Mouse (Mus musculus): ENCODE measurements around the gene Enox1. TPM values are rescaled to one million over a fixed set of nuclear protein-coding genes. Genes with fewer than 3 reads are reported as not detected.

The Enox1 gene
- polyA plus RNA-seq, 1 experiment from 2014 or later, result 19.4 TPM

DNA sequence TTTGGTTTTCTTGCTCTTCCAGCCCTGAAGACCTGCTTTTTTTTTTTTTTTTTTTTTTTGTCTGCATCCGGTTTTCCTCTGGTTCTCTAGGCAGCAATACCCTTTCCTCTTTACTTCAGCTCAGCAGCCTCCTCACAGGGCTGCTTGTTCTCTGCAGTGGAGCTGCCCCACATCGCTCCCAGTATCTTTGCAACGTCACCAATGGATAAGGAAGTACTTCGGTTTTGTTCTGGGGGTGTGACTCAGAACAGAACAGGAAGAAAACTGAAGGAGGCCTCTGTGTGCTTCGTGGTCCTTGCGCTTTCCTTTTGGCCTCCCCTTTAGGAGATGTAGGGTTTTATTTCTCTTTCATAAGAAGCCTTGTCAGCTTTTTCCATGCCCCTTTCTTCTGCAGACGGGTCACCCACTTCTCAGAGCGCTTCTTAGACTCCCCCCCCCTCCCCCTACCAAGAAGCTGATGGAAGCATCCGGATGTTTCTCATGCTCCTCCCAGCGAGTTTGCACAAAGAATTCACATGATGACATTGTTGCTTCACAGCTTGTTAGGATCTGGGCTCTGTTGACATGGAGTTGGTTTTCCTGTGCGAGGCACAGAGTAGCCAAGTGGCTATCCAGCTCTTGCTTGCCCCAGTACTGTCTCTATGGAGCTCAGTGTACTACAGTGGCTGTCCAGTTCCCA is 187.2 kb downstream of the Enox1 start:
- Histone ChIP-seq H3K9me3 (no peaks in the 10 kb centered on the region), H3K4me1 (peaks cover 2% of the 10 kb centered on the region; the same call in 1 of the 2 replicates), H3K36me3 (no peaks in the 10 kb centered on the region), H3K9ac (no peak overlapping the region), H3K27ac (no peak overlapping the region), H3K27me3 (no peaks in the 10 kb centered on the region), H3K4me2 (no peak overlapping the region), H3K4me3 (no peak overlapping the region)
- 75% methylated on average over 11 of the region's 11 CpGs for WGBS
- ATAC-seq (ENCODE audit: insufficient number of reproducible peaks, low FRiP score, low TSS enrichment, low read depth), result no peak

DNA sequence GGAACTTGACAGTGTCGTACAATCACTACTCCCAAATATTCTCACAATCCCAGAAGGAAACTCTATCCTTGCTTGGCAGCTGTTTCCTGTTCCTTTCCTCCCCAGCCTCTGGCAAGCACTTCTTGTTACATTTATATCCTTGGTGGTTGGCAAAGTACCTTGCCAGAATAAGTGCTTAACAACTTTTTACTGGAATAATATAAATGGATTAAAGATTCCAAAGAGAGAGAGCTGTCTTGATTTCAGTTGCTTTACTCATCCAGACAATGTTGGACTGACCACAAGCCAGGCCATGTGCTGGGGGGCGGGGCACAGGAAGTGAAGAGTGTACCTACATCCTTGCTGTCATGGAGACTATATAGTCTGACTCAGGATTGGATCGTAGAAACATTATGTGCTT is 189.7 kb downstream of the Enox1 start:
- Histone ChIP-seq H3K4me3 (no peak overlapping the region), H3K27ac (no peak overlapping the region), H3K4me2 (no peak overlapping the region), H3K9ac (no peak overlapping the region), H3K4me1 (peaks cover 2% of the 10 kb centered on the region; the same call in 1 of the 2 replicates), H3K27me3 (no peaks in the 10 kb centered on the region), H3K9me3 (no peaks in the 10 kb centered on the region), H3K36me3 (no peaks in the 10 kb centered on the region)
- ATAC-seq (ENCODE audit: insufficient number of reproducible peaks, low FRiP score, low TSS enrichment, low read depth), result no peak
- WGBS, result 67% methylated on average over 3 of the region's 3 CpGs

DNA sequence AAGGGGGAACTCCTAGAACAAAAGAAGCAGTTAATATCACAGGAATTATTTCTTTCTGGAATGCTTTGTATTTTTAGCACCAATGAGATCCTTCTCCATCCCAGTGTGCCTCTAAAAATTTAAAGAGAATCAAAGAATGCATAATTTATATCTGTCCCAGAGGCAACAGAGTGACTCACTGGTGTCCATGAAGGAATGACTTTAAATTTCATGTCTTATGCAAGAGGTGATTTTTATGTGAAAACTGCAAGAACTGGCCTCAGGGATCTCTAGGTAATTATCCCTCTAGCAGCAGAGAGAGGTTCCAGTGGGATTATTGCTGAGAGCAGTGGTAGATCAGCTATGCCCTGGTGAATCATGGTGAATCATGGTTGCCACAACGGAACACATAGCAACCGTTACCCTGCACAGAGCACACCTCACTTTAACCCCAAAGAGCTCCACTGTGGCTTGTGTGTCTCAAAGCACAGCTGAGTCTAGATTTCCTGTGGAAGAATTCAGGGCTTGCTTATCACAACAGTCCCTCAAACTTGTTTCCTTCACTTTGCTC is 195.3 kb downstream of the Enox1 start:
- no peak for ATAC-seq (ENCODE audit: insufficient number of reproducible peaks, low FRiP score, low TSS enrichment, low read depth)
- Histone ChIP-seq H3K27me3 (no peaks in the 10 kb centered on the region), H3K4me2 (no peak overlapping the region), H3K4me1 (peaks cover 2% of the 10 kb centered on the region; the same call in 1 of the 2 replicates), H3K9ac (no peak overlapping the region), H3K36me3 (no peaks in the 10 kb centered on the region), H3K27ac (no peak overlapping the region), H3K4me3 (no peak overlapping the region), H3K9me3 (no peaks in the 10 kb centered on the region)
- WGBS, result 49% methylated on average over 2 of the region's 2 CpGs

DNA sequence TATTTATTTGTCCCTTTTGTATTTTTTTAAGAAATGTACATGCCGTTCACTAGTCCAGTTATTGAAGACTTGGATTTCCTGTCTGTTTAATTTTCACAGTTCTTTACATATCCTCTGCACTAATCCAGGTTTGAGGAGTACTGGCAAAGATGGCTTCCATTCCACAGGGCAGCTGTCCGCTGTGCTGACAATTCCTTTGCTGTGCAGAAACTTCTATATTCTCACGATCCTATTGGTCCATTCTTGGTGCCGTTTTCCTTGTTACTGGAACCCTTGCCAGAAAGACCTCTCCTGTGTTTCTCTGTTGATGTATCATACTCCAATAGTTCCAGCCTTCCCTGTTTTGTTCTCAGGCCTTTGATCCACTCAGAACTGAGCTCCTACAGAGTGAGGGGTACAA is 206.1 kb downstream of the Enox1 start:
- ATAC-seq (ENCODE audit: insufficient number of reproducible peaks, low FRiP score, low TSS enrichment, low read depth), result no peak
- Histone ChIP-seq H3K4me1 (no peaks in the 10 kb centered on the region), H3K9me3 (no peaks in the 10 kb centered on the region), H3K9ac (no peak overlapping the region), H3K36me3 (no peaks in the 10 kb centered on the region), H3K27me3 (no peaks in the 10 kb centered on the region), H3K4me2 (no peak overlapping the region), H3K27ac (no peak overlapping the region), H3K4me3 (no peak overlapping the region)
- 67% methylated on average over 4 of the region's 4 CpGs for WGBS

DNA sequence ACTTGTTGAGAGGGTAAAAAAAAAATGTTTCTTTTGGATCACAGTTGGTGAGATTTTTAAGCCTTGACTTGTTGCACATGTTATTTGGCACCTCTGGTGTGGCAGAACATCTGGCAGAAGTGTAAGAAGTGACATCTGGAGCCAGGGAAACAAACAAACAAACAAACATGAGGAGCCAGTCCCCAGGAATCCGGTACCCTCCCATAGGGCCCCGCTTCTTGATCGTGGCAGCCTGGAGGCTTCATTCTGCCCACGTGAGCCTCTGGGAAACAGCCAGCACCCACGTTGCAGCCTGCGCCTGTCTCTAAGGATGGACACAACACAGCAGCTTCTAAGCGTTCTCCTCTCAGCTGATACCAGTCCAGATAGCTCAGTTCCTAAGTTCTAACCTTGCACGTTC is 211.8 kb downstream of the Enox1 start:
- H3K4me2 ChIP-seq, result no peak overlapping the region
- no peak overlapping the region for H3K9ac ChIP-seq
- no peak overlapping the region for H3K27ac ChIP-seq
- H3K9me3 ChIP-seq, result no peaks in the 10 kb centered on the region
- WGBS, result 48% methylated on average over 8 of the region's 8 CpGs
- no peaks in the 10 kb centered on the region for H3K36me3 ChIP-seq
- H3K4me3 ChIP-seq, result no peak overlapping the region
- no peaks in the 10 kb centered on the region for H3K4me1 ChIP-seq
- no peaks in the 10 kb centered on the region for H3K27me3 ChIP-seq
- ATAC-seq (ENCODE audit: insufficient number of reproducible peaks, low FRiP score, low TSS enrichment, low read depth), result no peak

DNA sequence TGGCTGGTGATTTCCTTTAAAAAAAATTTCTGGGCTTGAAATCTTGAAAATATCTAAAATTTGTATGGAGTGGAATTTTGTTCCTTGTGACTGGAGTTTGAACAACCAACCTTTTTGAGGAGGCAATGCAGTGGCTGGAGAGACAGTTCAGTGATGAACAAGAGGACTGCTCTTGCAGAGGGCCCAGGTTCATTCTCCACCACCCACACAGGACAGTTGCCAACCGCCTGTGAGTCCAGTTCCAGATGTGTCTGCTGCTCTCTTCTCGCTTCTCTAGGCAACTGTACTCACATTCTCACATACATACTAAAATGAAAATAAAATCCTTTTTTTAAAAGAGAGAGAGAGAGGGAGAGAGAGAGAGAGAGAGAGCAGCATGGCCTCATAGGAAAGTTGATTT is 212.5 kb downstream of the Enox1 start:
- no peaks in the 10 kb centered on the region for H3K27me3 ChIP-seq
- H3K4me2 ChIP-seq, result no peak overlapping the region
- no peak for ATAC-seq (ENCODE audit: insufficient number of reproducible peaks, low FRiP score, low TSS enrichment, low read depth)
- H3K27ac ChIP-seq, result no peak overlapping the region
- no peak overlapping the region for H3K9ac ChIP-seq
- no peaks in the 10 kb centered on the region for H3K9me3 ChIP-seq
- 51% methylated on average over 2 of the region's 2 CpGs for WGBS
- no peaks in the 10 kb centered on the region for H3K4me1 ChIP-seq
- no peaks in the 10 kb centered on the region for H3K36me3 ChIP-seq
- H3K4me3 ChIP-seq, result no peak overlapping the region

DNA sequence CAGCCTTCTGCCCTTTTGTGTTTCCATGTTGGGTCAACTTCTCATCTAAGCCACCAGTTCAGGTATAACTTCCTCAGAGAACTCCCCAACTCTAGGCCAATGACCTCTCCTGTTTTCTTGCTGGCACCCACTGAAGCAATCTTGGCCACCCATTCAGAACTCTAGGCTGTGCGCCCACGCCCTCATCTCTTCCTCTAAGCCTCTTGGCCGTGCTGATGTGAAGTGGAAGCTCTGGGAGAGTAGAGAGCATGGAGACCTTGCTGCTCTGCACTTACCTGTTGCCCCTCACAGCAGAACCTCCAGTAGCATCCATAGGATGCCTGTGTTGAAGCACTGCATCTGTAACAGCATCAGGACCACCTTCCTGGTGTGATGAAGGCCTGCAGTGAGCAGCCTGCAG is 214.0 kb downstream of the Enox1 start:
- Histone ChIP-seq H3K9ac (no peak overlapping the region), H3K9me3 (no peaks in the 10 kb centered on the region), H3K27ac (no peak overlapping the region), H3K36me3 (no peaks in the 10 kb centered on the region), H3K4me3 (no peak overlapping the region), H3K4me2 (no peak overlapping the region), H3K27me3 (no peaks in the 10 kb centered on the region), H3K4me1 (no peaks in the 10 kb centered on the region; the same call in 1 of the 2 replicates)
- no peak for ATAC-seq (ENCODE audit: insufficient number of reproducible peaks, low FRiP score, low TSS enrichment, low read depth)
- WGBS, result 91% methylated on average over 3 of the region's 3 CpGs

DNA sequence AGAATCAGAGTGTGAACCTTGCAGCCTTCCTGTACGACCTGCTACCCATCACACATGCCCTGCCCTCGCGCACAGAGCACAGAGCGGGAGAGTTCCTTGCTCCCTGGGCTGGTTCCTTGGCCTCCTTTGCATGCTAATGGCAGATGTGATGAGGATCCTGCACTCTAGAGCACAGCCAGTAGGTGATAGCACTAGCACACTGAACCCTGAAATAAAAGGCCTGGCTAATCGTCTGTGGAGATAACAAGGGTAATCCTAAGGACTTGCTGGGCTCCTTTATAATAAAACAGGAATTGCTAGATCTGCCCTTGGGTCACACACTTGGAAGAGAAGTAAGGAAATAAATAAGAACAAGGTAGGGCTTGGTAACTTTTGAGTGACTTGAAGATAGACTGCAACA is 215.4 kb downstream of the Enox1 start:
- no peak overlapping the region for H3K27ac ChIP-seq
- WGBS, result 58% methylated on average over 5 of the region's 5 CpGs
- H3K9me3 ChIP-seq, result no peaks in the 10 kb centered on the region
- ATAC-seq (ENCODE audit: insufficient number of reproducible peaks, low FRiP score, low TSS enrichment, low read depth), result no peak
- no peaks in the 10 kb centered on the region for H3K36me3 ChIP-seq
- no peaks in the 10 kb centered on the region; the same call in 1 of the 2 replicates for H3K4me1 ChIP-seq
- H3K4me3 ChIP-seq, result no peak overlapping the region
- H3K9ac ChIP-seq, result no peak overlapping the region
- H3K4me2 ChIP-seq, result no peak overlapping the region
- peaks cover 4% of the 10 kb centered on the region; the same call in 1 of the 2 replicates for H3K27me3 ChIP-seq

DNA sequence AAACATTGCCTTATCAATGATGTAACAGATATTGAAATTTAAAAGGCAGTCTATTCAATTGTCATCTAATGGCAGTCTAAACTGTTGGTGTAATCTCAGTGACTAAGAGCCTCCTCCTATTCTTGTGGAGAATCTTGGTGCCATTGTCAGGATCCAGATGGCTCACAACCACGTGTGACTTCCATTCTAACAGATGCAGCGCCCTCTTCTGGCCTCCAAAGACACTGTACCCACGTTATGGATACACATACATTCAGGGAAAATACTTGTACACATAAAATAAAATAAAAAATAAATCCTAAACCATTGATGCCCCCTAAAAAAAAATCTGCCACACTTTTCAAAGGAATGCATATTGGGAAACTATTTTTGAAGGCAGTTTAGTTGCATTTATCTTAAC is 216.6 kb downstream of the Enox1 start:
- H3K4me2 ChIP-seq, result no peak overlapping the region
- H3K27ac ChIP-seq, result no peak overlapping the region
- no peaks in the 10 kb centered on the region; the same call in 1 of the 2 replicates for H3K4me1 ChIP-seq
- no peak overlapping the region for H3K4me3 ChIP-seq
- no peaks in the 10 kb centered on the region for H3K36me3 ChIP-seq
- 79% methylated on average over 3 of the region's 3 CpGs for WGBS
- H3K27me3 ChIP-seq, result peaks cover 4% of the 10 kb centered on the region; the same call in 1 of the 2 replicates
- H3K9me3 ChIP-seq, result no peaks in the 10 kb centered on the region
- H3K9ac ChIP-seq, result no peak overlapping the region
- ATAC-seq (ENCODE audit: insufficient number of reproducible peaks, low FRiP score, low TSS enrichment, low read depth), result no peak

DNA sequence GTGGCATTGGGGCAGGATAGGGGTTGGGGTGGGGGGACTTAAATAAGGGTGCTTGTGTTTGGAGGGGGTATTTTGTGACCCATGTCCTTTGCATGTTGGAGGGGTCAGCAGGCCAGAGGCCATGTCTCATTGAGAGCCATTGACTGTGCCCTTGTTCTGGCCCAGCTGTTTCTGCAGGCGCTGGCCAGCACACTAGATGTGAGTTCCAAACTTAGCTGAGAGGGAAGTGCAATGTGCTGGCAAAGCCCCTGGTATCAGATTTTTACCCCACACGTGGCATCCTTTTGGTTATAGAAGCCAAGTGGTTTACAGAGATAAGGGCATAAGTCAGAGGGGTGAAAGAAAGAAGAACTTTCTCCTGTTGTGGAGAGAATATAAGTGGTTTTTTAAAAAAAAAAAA is 218.5 kb downstream of the Enox1 start:
- no peak for ATAC-seq (ENCODE audit: insufficient number of reproducible peaks, low FRiP score, low TSS enrichment, low read depth)
- H3K27ac ChIP-seq, result no peak overlapping the region

DNA sequence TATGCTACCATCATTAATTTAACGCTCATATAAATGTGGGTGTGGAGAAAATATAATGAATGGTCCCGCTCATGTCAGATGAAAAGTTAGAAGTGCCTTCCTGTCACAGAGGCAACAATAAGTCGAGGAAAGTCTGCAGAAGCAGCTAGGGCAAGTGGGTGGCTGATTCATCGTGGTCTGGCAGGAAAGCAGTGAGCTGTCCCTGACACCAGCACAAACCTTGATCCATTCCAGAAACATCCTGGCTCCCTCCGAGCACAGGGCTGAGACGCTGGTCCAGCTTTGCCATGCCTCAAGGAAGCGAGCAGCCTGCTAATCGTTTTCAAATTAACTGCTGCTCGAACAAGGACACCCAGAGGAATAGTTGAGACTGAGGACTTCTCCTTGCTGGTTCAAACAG is 219.1 kb downstream of the Enox1 start:
- peaks cover 4% of the 10 kb centered on the region; the same call in 1 of the 2 replicates for H3K27me3 ChIP-seq
- H3K9me3 ChIP-seq, result no peaks in the 10 kb centered on the region
- H3K4me3 ChIP-seq, result no peak overlapping the region
- no peaks in the 10 kb centered on the region; the same call in 1 of the 2 replicates for H3K4me1 ChIP-seq
- H3K27ac ChIP-seq, result no peak overlapping the region
- H3K4me2 ChIP-seq, result no peak overlapping the region
- 38% methylated on average over 9 of the region's 9 CpGs for WGBS
- no peaks in the 10 kb centered on the region for H3K36me3 ChIP-seq
- H3K9ac ChIP-seq, result no peak overlapping the region
- ATAC-seq (ENCODE audit: insufficient number of reproducible peaks, low FRiP score, low TSS enrichment, low read depth), result no peak

More for the DNA sequence above, 218.5 kb downstream of the Enox1 start:
- no peak overlapping the region for H3K4me3 ChIP-seq
- no peak overlapping the region for H3K4me2 ChIP-seq
- peaks cover 4% of the 10 kb centered on the region; the same call in 1 of the 2 replicates for H3K27me3 ChIP-seq
- no peaks in the 10 kb centered on the region for H3K36me3 ChIP-seq
- no peak overlapping the region for H3K9ac ChIP-seq
- no peaks in the 10 kb centered on the region for H3K9me3 ChIP-seq
- WGBS, result 79% methylated on average over 2 of the region's 2 CpGs
- H3K4me1 ChIP-seq, result no peaks in the 10 kb centered on the region; the same call in 1 of the 2 replicates

DNA sequence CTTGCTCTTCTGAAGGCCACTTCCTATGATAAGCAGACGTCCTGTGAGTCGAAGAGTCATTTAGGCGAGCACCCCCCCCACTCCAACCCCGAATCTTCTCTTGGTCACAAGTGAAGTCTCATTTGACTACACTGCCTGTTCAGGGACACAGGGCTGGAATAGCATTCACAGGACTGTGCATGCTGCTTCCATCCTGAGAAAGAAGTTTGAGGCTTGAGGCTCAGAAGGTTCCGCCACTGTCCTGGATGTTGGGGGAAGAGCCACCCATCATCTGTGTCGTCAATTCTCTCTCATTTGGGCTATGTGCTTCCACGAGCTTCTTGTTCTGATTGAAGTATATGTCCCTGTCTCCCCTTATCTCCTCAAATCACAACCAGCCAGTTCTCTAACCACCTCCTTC is 220.2 kb downstream of the Enox1 start:
- Histone ChIP-seq H3K4me1 (no peaks in the 10 kb centered on the region; the same call in 1 of the 2 replicates), H3K27ac (no peak overlapping the region), H3K36me3 (no peaks in the 10 kb centered on the region), H3K9ac (no peak overlapping the region), H3K27me3 (peaks cover 4% of the 10 kb centered on the region; the same call in 1 of the 2 replicates), H3K4me2 (no peak overlapping the region), H3K4me3 (no peak overlapping the region), H3K9me3 (no peaks in the 10 kb centered on the region)
- ATAC-seq (ENCODE audit: insufficient number of reproducible peaks, low FRiP score, low TSS enrichment, low read depth), result no peak
- 76% methylated on average over 7 of the region's 7 CpGs for WGBS

Data from limb, embryonic 15.5 days (tissue).